Mouse (Mus musculus): ENCODE measurements around the gene Stk25.
"Not testable (repeated sequence)": the region's sequence is repeated elsewhere in the genome, so short reads cannot be mapped to it uniquely, and the experiment has no call there.

The Stk25 gene

GRCm38 (mm10) chr1:93658559-93658958 lies at the start of gene Stk25:
Stk25 (minus strand) TSS chr1:93658659.
- DNase-seq = not testable (repeated sequence)

GRCm38 (mm10) chr1:93705389-93705788 lies 46.9 kb upstream of the Stk25 start:
- peak; percentile 23 for DNase-seq

- no peak for DNase-seq
These were observed 45.9 kb upstream of the Stk25 start for GRCm38 (mm10) chr1:93704341-93704740.

GRCm38 (mm10) chr1:93703472-93704048 lies 45.1 kb upstream of the Stk25 start:
- no peak for DNase-seq

GRCm38 (mm10) chr1:93702106-93702505 lies 43.6 kb upstream of the Stk25 start:
- no peak for DNase-seq

GRCm38 (mm10) chr1:93699159-93699558 lies 40.7 kb upstream of the Stk25 start:
- no peak for DNase-seq

- peak; percentile 21 for DNase-seq
These were observed 38.9 kb upstream of the Stk25 start for GRCm38 (mm10) chr1:93697317-93697716.

- DNase-seq = peak; percentile 88
These were observed 36.5 kb upstream of the Stk25 start for GRCm38 (mm10) chr1:93694966-93695365.

- DNase-seq = no peak
These were observed 35.5 kb upstream of the Stk25 start for GRCm38 (mm10) chr1:93693943-93694342.

GRCm38 (mm10) chr1:93693502-93693901 lies 35.0 kb upstream of the Stk25 start:
- no peak for DNase-seq

- DNase-seq = no peak
These were observed 34.3 kb upstream of the Stk25 start for GRCm38 (mm10) chr1:93692773-93693172.

GRCm38 (mm10) chr1:93691786-93692357 lies 33.4 kb upstream of the Stk25 start:
- DNase-seq = no peak

GRCm38 (mm10) chr1:93691106-93691505 lies 32.6 kb upstream of the Stk25 start:
- no peak for DNase-seq

GRCm38 (mm10) chr1:93689901-93690496 lies 31.5 kb upstream of the Stk25 start:
- no peak for DNase-seq

- DNase-seq = peak; percentile 18
These were observed 29.7 kb upstream of the Stk25 start for GRCm38 (mm10) chr1:93688154-93688553.

GRCm38 (mm10) chr1:93686961-93687320 lies 28.5 kb upstream of the Stk25 start:
- peak; percentile 29 for DNase-seq

- peak; percentile 70 for DNase-seq
These were observed 27.9 kb upstream of the Stk25 start for GRCm38 (mm10) chr1:93686245-93686960.

GRCm38 (mm10) chr1:93685401-93686244 lies 27.2 kb upstream of the Stk25 start, which contains the start of gene Bok:
Bok (plus strand) TSS chr1:93685660.
- peak; percentile 92 for DNase-seq

GRCm38 (mm10) chr1:93679889-93680568 lies 21.6 kb upstream of the Stk25 start:
- DNase-seq = peak; percentile 35

- DNase-seq = peak; percentile 81
These were observed 19.9 kb upstream of the Stk25 start for GRCm38 (mm10) chr1:93678386-93678785.

GRCm38 (mm10) chr1:93672682-93673081 lies 14.2 kb upstream of the Stk25 start:
- no peak for DNase-seq

GRCm38 (mm10) chr1:93669941-93670340 lies 11.5 kb upstream of the Stk25 start:
- no peak for DNase-seq

Data from lung, postnatal 10 days (tissue).